Mouse (Mus musculus) hindbrain, embryonic 13.5 days (tissue): ENCODE measurements around the gene Dnase2b. TPM values are rescaled to one million over a fixed set of nuclear protein-coding genes. Genes with fewer than 3 reads are reported as not detected.

Experiments
- ATAC-seq: fragments of 200-750 bp; cut with Nextera tagmentation; 2 replicates; pipeline ENCODE4 v1.8.0; 2017; ENCODE audit warnings: moderate TSS enrichment; ENCODE audit not compliant: low FRiP score
- H3K27ac ChIP-seq: fragments of 300-500 bp; sonication (generic); 2 replicates; pipeline ENCODE4 v1.5.1; 2015; ENCODE audit warnings: inconsistent platforms, mild to moderate bottlenecking, moderate library complexity
- H3K27me3 ChIP-seq: fragments of 300-500 bp; sonication (generic); 2 replicates; pipeline ENCODE4 v1.6.1; 2015; ENCODE audit warnings: mild to moderate bottlenecking, inconsistent platforms
- H3K36me3 ChIP-seq: fragments of 300-500 bp; sonication (generic); 2 replicates; pipeline ENCODE4 v1.6.1; 2015; ENCODE audit warnings: mild to moderate bottlenecking, inconsistent platforms
- H3K4me1 ChIP-seq: fragments of 300-500 bp; sonication (generic); replicated peaks from 2 replicates; pipeline ENCODE4 v1.6.1; 2015; ENCODE audit warnings: inconsistent platforms
- H3K4me2 ChIP-seq: fragments of 300-500 bp; sonication (generic); 2 replicates; pipeline ENCODE4 v1.6.1; 2015; ENCODE audit warnings: inconsistent platforms, mild to moderate bottlenecking, moderate library complexity
- H3K4me3 ChIP-seq: fragments of 300-500 bp; sonication (generic); 2 replicates; pipeline ENCODE4 v1.5.1; 2015; ENCODE audit warnings: mild to moderate bottlenecking, inconsistent platforms
- H3K9ac ChIP-seq: fragments of 300-500 bp; sonication (generic); 2 replicates; pipeline ENCODE4 v1.6.1; 2015; ENCODE audit warnings: mild to moderate bottlenecking, inconsistent platforms
- H3K9me3 ChIP-seq: fragments of 300-500 bp; sonication (generic); 2 replicates; pipeline ENCODE4 v1.6.1; 2016; ENCODE audit warnings: inconsistent platforms
- WGBS: fragments of 180-500 bp; shearing (Covaris S2); methylation state at CpG from one replicate; pipeline ENCODE4 v1.1.7; 2015; 5-methylcytosine and 5-hydroxymethylcytosine counted together
- polyA plus RNA-seq: library from polyadenylated mRNA; unstranded; fragments of >200 nt; fragmentation: Nextera tagmentation; extraction: Ambion mirVana; gene quantifications from 2 replicates; pipeline ENCODE4 v1.2.1, GENCODE M21; 2015

Dnase2b gene
- polyA plus RNA-seq, 1 experiment from 2014 or later: not detected

GRCm38 (mm10) chr3:146583908-146584307, 31.5 kb downstream of the Dnase2b start:
- no peaks in the 10 kb centered on the region for H3K27me3 ChIP-seq
- H3K27ac ChIP-seq: no peak overlapping the region
- H3K4me2 ChIP-seq: no peak overlapping the region
- no peaks in the 10 kb centered on the region for H3K4me1 ChIP-seq
- no peaks in the 10 kb centered on the region for H3K36me3 ChIP-seq
- no peak overlapping the region for H3K9ac ChIP-seq
- H3K9me3 ChIP-seq: no peaks in the 10 kb centered on the region
- H3K4me3 ChIP-seq: no peak overlapping the region
- ATAC-seq: no peak
- WGBS: 77% methylated on average over 5 of the region's 5 CpGs

- H3K4me1 ChIP-seq: no peaks in the 10 kb centered on the region
- H3K36me3 ChIP-seq: no peaks in the 10 kb centered on the region
- H3K4me3 ChIP-seq: no peak overlapping the region
- no peaks in the 10 kb centered on the region for H3K9me3 ChIP-seq
- ATAC-seq: no peak
- 89% methylated on average over 4 of the region's 4 CpGs for WGBS
- H3K4me2 ChIP-seq: no peak overlapping the region
- H3K27me3 ChIP-seq: no peaks in the 10 kb centered on the region
- no peak overlapping the region for H3K27ac ChIP-seq
- H3K9ac ChIP-seq: no peak overlapping the region
Observed at GRCm38 (mm10) chr3:146583478-146583877, 31.9 kb downstream of the Dnase2b start.

- Histone ChIP-seq H3K4me3 (no peak overlapping the region), H3K27me3 (no peaks in the 10 kb centered on the region), H3K4me2 (no peak overlapping the region), H3K27ac (no peak overlapping the region), H3K9me3 (no peaks in the 10 kb centered on the region), H3K4me1 (no peaks in the 10 kb centered on the region), H3K9ac (no peak overlapping the region), H3K36me3 (no peaks in the 10 kb centered on the region)
- no peak for ATAC-seq
- WGBS: 95% methylated on average over 3 of the region's 3 CpGs
Observed at GRCm38 (mm10) chr3:146580039-146580729, 35.2 kb downstream of the Dnase2b start.

- no peaks in the 10 kb centered on the region for H3K36me3 ChIP-seq
- no peak overlapping the region for H3K27ac ChIP-seq
- no peak overlapping the region for H3K4me3 ChIP-seq
- H3K9ac ChIP-seq: no peak overlapping the region
- H3K4me1 ChIP-seq: no peaks in the 10 kb centered on the region
- H3K4me2 ChIP-seq: no peak overlapping the region
- WGBS: 86% methylated on average over 2 of the region's 2 CpGs
- H3K27me3 ChIP-seq: no peaks in the 10 kb centered on the region
- no peak for ATAC-seq
- H3K9me3 ChIP-seq: no peaks in the 10 kb centered on the region
Observed at GRCm38 (mm10) chr3:146577591-146577990, 37.8 kb downstream of the Dnase2b start.

GRCm38 (mm10) chr3:146571341-146571740, 44.1 kb downstream of the Dnase2b start:
- H3K27me3 ChIP-seq: no peaks in the 10 kb centered on the region
- no peak overlapping the region for H3K27ac ChIP-seq
- ATAC-seq: no peak
- H3K9me3 ChIP-seq: no peaks in the 10 kb centered on the region
- no peak overlapping the region for H3K4me2 ChIP-seq
- H3K36me3 ChIP-seq: no peaks in the 10 kb centered on the region
- H3K4me3 ChIP-seq: no peak overlapping the region
- WGBS: 70% methylated on average over 1 of the region's 1 CpGs
- no peaks in the 10 kb centered on the region for H3K4me1 ChIP-seq
- H3K9ac ChIP-seq: no peak overlapping the region

GRCm38 (mm10) chr3:146570939-146571338, 44.5 kb downstream of the Dnase2b start:
- Histone ChIP-seq H3K9ac (no peak overlapping the region), H3K9me3 (no peaks in the 10 kb centered on the region), H3K4me1 (no peaks in the 10 kb centered on the region), H3K27ac (no peak overlapping the region), H3K4me3 (no peak overlapping the region), H3K4me2 (no peak overlapping the region), H3K27me3 (no peaks in the 10 kb centered on the region), H3K36me3 (no peaks in the 10 kb centered on the region)
- ATAC-seq: no peak
- 81% methylated on average over 6 of the region's 6 CpGs for WGBS

GRCm38 (mm10) chr3:146570148-146570782, 45.1 kb downstream of the Dnase2b start, which contains the start of gene Uox:
Gene Uox (plus strand): TSS chr3:146570426.
- H3K9ac ChIP-seq: no peak within 1 kb of the TSS
- ATAC-seq: no peak
- no peaks in the 10 kb centered on the region for H3K36me3 ChIP-seq
- no peaks in the 10 kb centered on the region for H3K27me3 ChIP-seq
- no peak within 1 kb of the TSS for H3K4me2 ChIP-seq
- H3K9me3 ChIP-seq: no peaks in the 10 kb centered on the region
- H3K4me3 ChIP-seq: no peak within 1 kb of the TSS
- WGBS: 87% methylated on average over 10 of the region's 10 CpGs
- H3K4me1 ChIP-seq: no peaks in the 10 kb centered on the region
- H3K27ac ChIP-seq: no peak within 1 kb of the TSS

- H3K9me3 ChIP-seq: no peaks in the 10 kb centered on the region
- H3K4me2 ChIP-seq: no peak overlapping the region
- WGBS: 97% methylated on average over 3 of the region's 3 CpGs
- peaks cover 2% of the 10 kb centered on the region; the same call in 1 of the 2 replicates for H3K4me1 ChIP-seq
- ATAC-seq: no peak
- no peaks in the 10 kb centered on the region for H3K36me3 ChIP-seq
- H3K27me3 ChIP-seq: no peaks in the 10 kb centered on the region
- no peak overlapping the region for H3K9ac ChIP-seq
- no peak overlapping the region for H3K27ac ChIP-seq
- H3K4me3 ChIP-seq: no peak overlapping the region
Observed at GRCm38 (mm10) chr3:146569594-146569993, 45.8 kb downstream of the Dnase2b start.

GRCm38 (mm10) chr3:146567884-146568530, 47.4 kb downstream of the Dnase2b start:
- no peak for ATAC-seq
- H3K4me1 ChIP-seq: peaks cover 3% of the 10 kb centered on the region; the same call in 1 of the 2 replicates
- no peak overlapping the region for H3K9ac ChIP-seq
- H3K4me3 ChIP-seq: no peak overlapping the region
- H3K27me3 ChIP-seq: no peaks in the 10 kb centered on the region
- 83% methylated on average over 9 of the region's 9 CpGs for WGBS
- no peaks in the 10 kb centered on the region for H3K36me3 ChIP-seq
- H3K4me2 ChIP-seq: no peak overlapping the region
- no peaks in the 10 kb centered on the region for H3K9me3 ChIP-seq
- H3K27ac ChIP-seq: no peak overlapping the region

GRCm38 (mm10) chr3:146567366-146567765, 48.0 kb downstream of the Dnase2b start:
- no peaks in the 10 kb centered on the region for H3K36me3 ChIP-seq
- H3K9ac ChIP-seq: no peak overlapping the region
- no peak for ATAC-seq
- no peaks in the 10 kb centered on the region for H3K9me3 ChIP-seq
- no peak overlapping the region for H3K4me2 ChIP-seq
- H3K4me3 ChIP-seq: no peak overlapping the region
- H3K27ac ChIP-seq: no peak overlapping the region
- 81% methylated on average over 7 of the region's 7 CpGs for WGBS
- peaks cover 3% of the 10 kb centered on the region; the same call in 1 of the 2 replicates for H3K4me1 ChIP-seq
- no peaks in the 10 kb centered on the region for H3K27me3 ChIP-seq

- 97% methylated on average over 1 of the region's 1 CpGs for WGBS
- H3K4me3 ChIP-seq: no peak overlapping the region
- no peak for ATAC-seq
- 0 out of 2 replicates have a peak overlapping the region, but pooled peaks have one; percentile 44 for H3K27ac ChIP-seq
- H3K27me3 ChIP-seq: no peaks in the 10 kb centered on the region
- H3K4me2 ChIP-seq: no peak overlapping the region
- no peaks in the 10 kb centered on the region for H3K36me3 ChIP-seq
- H3K9ac ChIP-seq: no peak overlapping the region
- H3K4me1 ChIP-seq: peaks cover 3% of the 10 kb centered on the region; the same call in 1 of the 2 replicates
- H3K9me3 ChIP-seq: no peaks in the 10 kb centered on the region
Observed at GRCm38 (mm10) chr3:146565065-146565411, 50.4 kb downstream of the Dnase2b start.

GRCm38 (mm10) chr3:146564268-146565064, 50.9 kb downstream of the Dnase2b start:
- Histone ChIP-seq H3K9me3 (no peaks in the 10 kb centered on the region), H3K36me3 (no peaks in the 10 kb centered on the region), H3K4me2 (no peak overlapping the region), H3K27me3 (no peaks in the 10 kb centered on the region), H3K9ac (no peak overlapping the region), H3K4me1 (peaks cover 3% of the 10 kb centered on the region; the same call in 1 of the 2 replicates), H3K4me3 (no peak overlapping the region), H3K27ac (peak overlapping the region; percentile 44; the same call in 1 of the 2 replicates)
- no peak for ATAC-seq
- 31% methylated on average over 14 of the region's 14 CpGs for WGBS
